Mouse (Mus musculus) hindbrain, embryonic 13.5 days (tissue): ENCODE data around the gene Myh7b. TPM values are rescaled to one million over a fixed set of nuclear protein-coding genes. Genes with fewer than 3 reads are reported as not detected.

Experiments
- ATAC-seq: fragments of 200-750 bp; cut with Nextera tagmentation; 2 replicates; pipeline ENCODE4 v1.8.0; 2017; ENCODE audit warnings: moderate TSS enrichment; ENCODE audit not compliant: low FRiP score
- H3K27ac ChIP-seq: fragments of 300-500 bp; sonication (generic); 2 replicates; pipeline ENCODE4 v1.5.1; 2015; ENCODE audit warnings: inconsistent platforms, mild to moderate bottlenecking, moderate library complexity
- H3K27me3 ChIP-seq: fragments of 300-500 bp; sonication (generic); 2 replicates; pipeline ENCODE4 v1.6.1; 2015; ENCODE audit warnings: mild to moderate bottlenecking, inconsistent platforms
- H3K36me3 ChIP-seq: fragments of 300-500 bp; sonication (generic); 2 replicates; pipeline ENCODE4 v1.6.1; 2015; ENCODE audit warnings: mild to moderate bottlenecking, inconsistent platforms
- H3K4me1 ChIP-seq: fragments of 300-500 bp; sonication (generic); replicated peaks from 2 replicates; pipeline ENCODE4 v1.6.1; 2015; ENCODE audit warnings: inconsistent platforms
- H3K4me2 ChIP-seq: fragments of 300-500 bp; sonication (generic); 2 replicates; pipeline ENCODE4 v1.6.1; 2015; ENCODE audit warnings: inconsistent platforms, mild to moderate bottlenecking, moderate library complexity
- H3K4me3 ChIP-seq: fragments of 300-500 bp; sonication (generic); 2 replicates; pipeline ENCODE4 v1.5.1; 2015; ENCODE audit warnings: mild to moderate bottlenecking, inconsistent platforms
- H3K9ac ChIP-seq: fragments of 300-500 bp; sonication (generic); 2 replicates; pipeline ENCODE4 v1.6.1; 2015; ENCODE audit warnings: mild to moderate bottlenecking, inconsistent platforms
- H3K9me3 ChIP-seq: fragments of 300-500 bp; sonication (generic); 2 replicates; pipeline ENCODE4 v1.6.1; 2016; ENCODE audit warnings: inconsistent platforms
- WGBS: fragments of 180-500 bp; shearing (Covaris S2); methylation state at CpG from one replicate; pipeline ENCODE4 v1.1.7; 2015; 5-methylcytosine and 5-hydroxymethylcytosine counted together
- polyA plus RNA-seq: library from polyadenylated mRNA; unstranded; fragments of >200 nt; fragmentation: Nextera tagmentation; extraction: Ambion mirVana; gene quantifications from 2 replicates; pipeline ENCODE4 v1.2.1, GENCODE M21; 2015

The Myh7b gene
- polyA plus RNA-seq, 1 experiment from 2014 or later = 0.82 TPM

GRCm38 (mm10) chr2:155641540-155642472 lies 30.8 kb downstream of the Myh7b start:
- 71% methylated on average over 18 of the region's 18 CpGs for WGBS

GRCm38 (mm10) chr2:155645746-155646145 lies 34.7 kb downstream of the Myh7b start:
- H3K27me3 ChIP-seq = no peaks in the 10 kb centered on the region
- peaks cover 91% of the 10 kb centered on the region for H3K36me3 ChIP-seq
- no peaks in the 10 kb centered on the region for H3K9me3 ChIP-seq
- peaks cover 11% of the 10 kb centered on the region; the same call in 1 of the 2 replicates for H3K4me1 ChIP-seq
- WGBS = 90% methylated on average over 7 of the region's 7 CpGs
- H3K9ac ChIP-seq = no peak overlapping the region
- no peak overlapping the region for H3K4me3 ChIP-seq
- ATAC-seq = no peak
- no peak overlapping the region for H3K27ac ChIP-seq
- H3K4me2 ChIP-seq = no peak overlapping the region

More at GRCm38 (mm10) chr2:155641540-155642472, 30.8 kb downstream of the Myh7b start:
- 0 out of 2 replicates have a peak overlapping the region, but pooled peaks have one; percentile 0 for H3K9ac ChIP-seq
- no peaks in the 10 kb centered on the region for H3K27me3 ChIP-seq
- peak overlapping the region; percentile 63 for H3K27ac ChIP-seq
- peaks cover 18% of the 10 kb centered on the region; the same call in 1 of the 2 replicates for H3K4me1 ChIP-seq
- H3K4me3 ChIP-seq = no peak overlapping the region
- peaks cover 95% of the 10 kb centered on the region for H3K36me3 ChIP-seq
- H3K9me3 ChIP-seq = no peaks in the 10 kb centered on the region
- no peak overlapping the region for H3K4me2 ChIP-seq
- ATAC-seq = peak; percentile 48

DNA sequence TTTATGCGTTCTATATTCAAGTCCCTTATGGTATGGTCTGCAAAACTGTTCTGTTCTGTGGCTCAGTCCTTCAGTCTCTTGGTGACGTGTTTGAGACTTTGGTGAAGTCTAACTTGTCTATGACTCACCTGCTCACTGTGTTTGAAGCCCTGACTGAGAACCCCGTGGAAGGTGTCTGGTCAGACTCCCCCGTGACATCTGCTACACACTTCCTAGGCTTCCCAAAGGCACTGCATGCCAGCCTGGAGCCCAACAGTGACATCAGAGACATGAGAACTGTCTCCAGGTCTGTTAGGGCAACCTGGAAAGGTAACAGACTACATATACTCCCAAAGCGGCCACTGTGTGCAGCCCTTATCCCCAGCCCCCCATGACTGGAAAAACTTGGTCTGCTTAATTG lies 41.6 kb downstream of the Myh7b start:
- Histone ChIP-seq H3K4me1 (0 out of 2 replicates have a peak, but pooled peaks cover 2% of the 10 kb centered on the region), H3K36me3 (peaks cover 92% of the 10 kb centered on the region), H3K9me3 (no peaks in the 10 kb centered on the region), H3K27me3 (no peaks in the 10 kb centered on the region), H3K4me3 (no peak overlapping the region), H3K9ac (no peak overlapping the region), H3K27ac (no peak overlapping the region), H3K4me2 (no peak overlapping the region)
- ATAC-seq = no peak
- 96% methylated on average over 5 of the region's 5 CpGs for WGBS

- H3K4me3 ChIP-seq = no peak overlapping the region
- WGBS = 46% methylated on average over 6 of the region's 6 CpGs
- 0 out of 2 replicates have a peak, but pooled peaks cover 2% of the 10 kb centered on the region for H3K4me1 ChIP-seq
- H3K9me3 ChIP-seq = no peaks in the 10 kb centered on the region
- no peak overlapping the region; the same call in 1 of the 2 replicates for H3K27ac ChIP-seq
- H3K27me3 ChIP-seq = no peaks in the 10 kb centered on the region
- ATAC-seq = no peak
- H3K4me2 ChIP-seq = no peak overlapping the region
- no peak overlapping the region for H3K9ac ChIP-seq
- peaks cover 84% of the 10 kb centered on the region for H3K36me3 ChIP-seq
Measured at GRCm38 (mm10) chr2:155655759-155656372, 44.9 kb downstream of the Myh7b start.

GRCm38 (mm10) chr2:155662390-155662789 lies 51.4 kb downstream of the Myh7b start:
- no peak overlapping the region for H3K27ac ChIP-seq
- no peak overlapping the region for H3K4me2 ChIP-seq
- no peak for ATAC-seq
- 81% methylated on average over 5 of the region's 5 CpGs for WGBS
- H3K36me3 ChIP-seq = peaks cover 89% of the 10 kb centered on the region
- H3K4me3 ChIP-seq = no peak overlapping the region
- no peaks in the 10 kb centered on the region for H3K4me1 ChIP-seq
- H3K9ac ChIP-seq = no peak overlapping the region
- no peaks in the 10 kb centered on the region for H3K27me3 ChIP-seq
- H3K9me3 ChIP-seq = no peaks in the 10 kb centered on the region

GRCm38 (mm10) chr2:155663097-155663496 lies 52.1 kb downstream of the Myh7b start:
- Histone ChIP-seq H3K4me2 (no peak overlapping the region), H3K9ac (no peak overlapping the region), H3K9me3 (no peaks in the 10 kb centered on the region), H3K27ac (no peak overlapping the region; the same call in 1 of the 2 replicates), H3K4me3 (no peak overlapping the region), H3K4me1 (no peaks in the 10 kb centered on the region), H3K36me3 (peaks cover 88% of the 10 kb centered on the region), H3K27me3 (no peaks in the 10 kb centered on the region)
- no peak for ATAC-seq
- 30% methylated on average over 5 of the region's 5 CpGs for WGBS

- Histone ChIP-seq H3K27ac (no peak overlapping the region), H3K4me2 (no peak overlapping the region), H3K4me3 (no peak overlapping the region), H3K9ac (no peak overlapping the region), H3K9me3 (no peaks in the 10 kb centered on the region), H3K27me3 (no peaks in the 10 kb centered on the region), H3K4me1 (no peaks in the 10 kb centered on the region), H3K36me3 (peaks cover 85% of the 10 kb centered on the region)
- ATAC-seq = no peak
- WGBS = 82% methylated on average over 6 of the region's 6 CpGs
Measured at GRCm38 (mm10) chr2:155663910-155664460, 53.0 kb downstream of the Myh7b start.

DNA sequence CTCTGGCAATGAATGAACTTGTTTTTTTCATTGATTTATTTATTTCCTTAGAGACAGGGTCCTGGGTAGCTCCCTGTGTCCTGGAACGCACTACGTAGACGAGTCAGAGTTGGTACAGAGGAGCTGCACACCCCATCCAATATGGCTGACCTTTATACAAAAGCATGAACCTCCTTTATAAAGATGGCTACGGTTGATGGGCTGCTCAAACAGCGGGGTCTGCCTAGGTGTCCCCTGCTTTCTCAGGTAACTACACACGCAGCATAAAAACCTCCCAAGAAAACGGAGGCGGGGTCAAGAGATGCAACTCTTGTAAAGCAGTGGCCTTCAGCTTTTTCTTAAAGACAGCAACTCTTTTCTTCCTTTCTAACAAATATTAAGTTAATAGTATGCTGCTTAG lies 56.9 kb downstream of the Myh7b start:
- Histone ChIP-seq H3K9ac (no peak overlapping the region), H3K4me3 (no peak overlapping the region), H3K27ac (no peak overlapping the region), H3K36me3 (peaks cover 81% of the 10 kb centered on the region), H3K9me3 (no peaks in the 10 kb centered on the region), H3K27me3 (no peaks in the 10 kb centered on the region), H3K4me2 (no peak overlapping the region), H3K4me1 (no peaks in the 10 kb centered on the region)
- no peak for ATAC-seq
- 94% methylated on average over 8 of the region's 8 CpGs for WGBS

DNA sequence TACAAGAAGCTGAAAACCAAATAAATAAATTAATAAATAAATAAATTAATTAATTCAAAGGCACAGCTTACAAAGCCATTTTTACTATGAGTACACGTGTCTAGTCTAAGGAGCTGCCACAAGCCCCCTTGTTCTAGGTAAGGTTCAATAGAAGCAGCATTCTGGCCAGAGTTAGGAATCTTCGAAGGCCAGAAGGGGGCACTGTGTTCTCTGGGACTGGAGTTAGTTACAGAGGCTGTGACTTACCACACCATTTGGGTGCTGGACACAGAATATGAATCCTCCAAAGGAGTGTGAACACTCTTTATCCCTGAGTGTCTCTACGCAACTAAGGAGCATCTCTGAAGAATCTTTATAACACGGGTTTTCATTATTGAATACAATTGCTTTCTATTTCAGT lies 57.4 kb downstream of the Myh7b start:
- Histone ChIP-seq H3K36me3 (peaks cover 75% of the 10 kb centered on the region), H3K9me3 (no peaks in the 10 kb centered on the region), H3K9ac (no peak overlapping the region), H3K4me2 (no peak overlapping the region), H3K4me3 (no peak overlapping the region), H3K4me1 (no peaks in the 10 kb centered on the region), H3K27me3 (no peaks in the 10 kb centered on the region), H3K27ac (no peak overlapping the region)
- WGBS = 89% methylated on average over 4 of the region's 4 CpGs
- no peak for ATAC-seq

- H3K27ac ChIP-seq = no peak overlapping the region
- H3K36me3 ChIP-seq = peaks cover 48% of the 10 kb centered on the region
- no peak overlapping the region for H3K4me2 ChIP-seq
- H3K4me1 ChIP-seq = no peaks in the 10 kb centered on the region
- no peak overlapping the region for H3K9ac ChIP-seq
- H3K4me3 ChIP-seq = no peak overlapping the region
- no peak for ATAC-seq
- H3K27me3 ChIP-seq = no peaks in the 10 kb centered on the region
- WGBS = 84% methylated on average over 4 of the region's 4 CpGs
- no peaks in the 10 kb centered on the region for H3K9me3 ChIP-seq
Measured at GRCm38 (mm10) chr2:155671236-155671635, 60.2 kb downstream of the Myh7b start.

- H3K36me3 ChIP-seq = peaks cover 27% of the 10 kb centered on the region
- no peak overlapping the region for H3K9ac ChIP-seq
- H3K4me2 ChIP-seq = no peak overlapping the region
- H3K9me3 ChIP-seq = no peaks in the 10 kb centered on the region
- H3K4me1 ChIP-seq = no peaks in the 10 kb centered on the region
- H3K27me3 ChIP-seq = no peaks in the 10 kb centered on the region
- no peak overlapping the region for H3K27ac ChIP-seq
- H3K4me3 ChIP-seq = no peak overlapping the region
- no peak for ATAC-seq
- WGBS = 28% methylated on average over 2 of the region's 2 CpGs
Measured at GRCm38 (mm10) chr2:155673546-155673945, 62.5 kb downstream of the Myh7b start.

- Histone ChIP-seq H3K4me3 (no peak overlapping the region), H3K27ac (no peak overlapping the region), H3K27me3 (no peaks in the 10 kb centered on the region), H3K4me2 (no peak overlapping the region), H3K9me3 (no peaks in the 10 kb centered on the region), H3K4me1 (peaks cover 3% of the 10 kb centered on the region; the same call in 1 of the 2 replicates), H3K9ac (no peak overlapping the region), H3K36me3 (peaks cover 25% of the 10 kb centered on the region)
- 75% methylated on average over 4 of the region's 4 CpGs for WGBS
- ATAC-seq = no peak
Measured at GRCm38 (mm10) chr2:155675118-155675517, 64.1 kb downstream of the Myh7b start.
